Mouse (Mus musculus) C2C12 (cell line): ENCODE results near the gene Krtap15. TPM values are rescaled to one million over a fixed set of nuclear protein-coding genes. Genes with fewer than 3 reads are reported as not detected.

Source experiments
- H3K27me3 ChIP-seq: one replicate; pipeline ENCODE4 v1.6.1; 2011; ENCODE audit not compliant: control insufficient read depth, insufficient read depth, insufficient read length
- H3K36me3 ChIP-seq: one replicate; pipeline ENCODE4 v1.6.1; 2011; ENCODE audit not compliant: control insufficient read depth, insufficient read depth
- H3K4me3 ChIP-seq: one replicate; pipeline ENCODE4 v1.5.1; 2011; ENCODE audit warnings: mild to moderate bottlenecking, control low read depth; ENCODE audit not compliant: poor library complexity, insufficient read depth, severe bottlenecking
- H3K79me2 ChIP-seq: one replicate; pipeline ENCODE4 v1.6.1; 2011; ENCODE audit not compliant: control insufficient read depth, insufficient read depth
- H3K79me3 ChIP-seq: one replicate; pipeline ENCODE4 v1.6.1; 2011; ENCODE audit warnings: low read depth, control low read depth
- H3ac ChIP-seq: one replicate; pipeline ENCODE3; 2011; ENCODE audit warnings: low read depth; ENCODE audit not compliant: control insufficient read depth, insufficient read length
- CEBPB ChIP-seq: IDR thresholded peaks from one replicate; pipeline ENCODE4 v1.6.1; 2011; ENCODE audit warnings: low read depth, mild to moderate bottlenecking, control low read depth, moderate library complexity
- CTCF ChIP-seq: IDR thresholded peaks from one replicate; pipeline ENCODE4 v1.5.1; 2011; ENCODE audit not compliant: control insufficient read depth, insufficient read depth, insufficient read length
- FOSL1 ChIP-seq: IDR thresholded peaks from one replicate; pipeline ENCODE4 v1.8.0; 2011; ENCODE audit warnings: mild to moderate bottlenecking, low read length; ENCODE audit not compliant: poor library complexity, insufficient read depth, severe bottlenecking
- MAX ChIP-seq: IDR thresholded peaks from one replicate; pipeline ENCODE4 v1.6.1; 2011; ENCODE audit warnings: mild to moderate bottlenecking, control low read depth
- MYOD1 ChIP-seq: IDR thresholded peaks from one replicate; pipeline ENCODE4 v1.6.1; 2011; ENCODE audit warnings: low read depth; ENCODE audit not compliant: control insufficient read depth, insufficient read length
- MYOG ChIP-seq: IDR thresholded peaks from one replicate; pipeline ENCODE4 v1.6.1; 2011; ENCODE audit not compliant: control insufficient read depth, insufficient read length; ENCODE audit errors: extremely low read depth
- USF1 ChIP-seq: IDR thresholded peaks from one replicate; pipeline ENCODE4 v1.6.1; 2011; ENCODE audit warnings: low read depth, mild to moderate bottlenecking, control low read depth, moderate library complexity
- polyA plus RNA-seq: library from polyadenylated mRNA; unstranded; fragments of >200 nt; fragmentation: generic; extraction: Trizol; gene quantifications from one replicate; pipeline ENCODE4 v1.2.1, GENCODE M21; 2012; ENCODE audit warnings: missing spikeins

Gene Krtap15
- polyA plus RNA-seq, 1 experiment = not detected

- Histone ChIP-seq H3K27me3 (no peaks in the 10 kb centered on the region), H3ac (no peak within 1 kb of the TSS), H3K36me3 (no peaks in the 10 kb centered on the region), H3K79me3 (no peaks in the 10 kb centered on the region), H3K79me2 (no peaks in the 10 kb centered on the region), H3K4me3 (no peak within 1 kb of the TSS)
- TF ChIP-seq CEBPB (no peak), CTCF (no peak), FOSL1 (no peak)
Observed at GRCm38 (mm10) chr16:88826095-88826652, 6.2 kb downstream of the Krtap15 start, which contains the start of gene Krtap14. Krtap14 (minus strand) TSS chr16:88826145.

- H3K36me3 ChIP-seq = no peaks in the 10 kb centered on the region
- H3ac ChIP-seq = no peak overlapping the region
- no peaks in the 10 kb centered on the region for H3K27me3 ChIP-seq
- H3K79me2 ChIP-seq = no peaks in the 10 kb centered on the region
- H3K79me3 ChIP-seq = no peaks in the 10 kb centered on the region
- no peak overlapping the region for H3K4me3 ChIP-seq
- TF ChIP-seq MYOD1 = no peak
- TF ChIP-seq MYOG = no peak
- TF ChIP-seq MAX = no peak
- TF ChIP-seq CEBPB = no peak
- TF ChIP-seq CTCF = no peak
- no peak for TF ChIP-seq FOSL1
- TF ChIP-seq USF1 = no peak
Observed at GRCm38 (mm10) chr16:88826978-88827377, 7.0 kb downstream of the Krtap15 start.

GRCm38 (mm10) chr16:88847363-88847762 lies 27.3 kb downstream of the Krtap15 start:
- Histone ChIP-seq H3ac (no peak overlapping the region), H3K4me3 (no peak overlapping the region), H3K27me3 (no peaks in the 10 kb centered on the region), H3K79me3 (no peaks in the 10 kb centered on the region), H3K79me2 (no peaks in the 10 kb centered on the region), H3K36me3 (no peaks in the 10 kb centered on the region)
- TF ChIP-seq FOSL1 (no peak), MYOD1 (no peak), MAX (no peak), MYOG (no peak), CTCF (no peak), CEBPB (no peak), USF1 (no peak)

- no peaks in the 10 kb centered on the region for H3K79me2 ChIP-seq
- no peaks in the 10 kb centered on the region for H3K27me3 ChIP-seq
- no peak overlapping the region for H3ac ChIP-seq
- no peaks in the 10 kb centered on the region for H3K36me3 ChIP-seq
- H3K4me3 ChIP-seq = no peak overlapping the region
- no peaks in the 10 kb centered on the region for H3K79me3 ChIP-seq
- TF ChIP-seq USF1 (no peak), MAX (no peak)
Observed at GRCm38 (mm10) chr16:88848558-88848957, 28.5 kb downstream of the Krtap15 start.

GRCm38 (mm10) chr16:88851450-88851849 lies 31.4 kb downstream of the Krtap15 start:
- no peaks in the 10 kb centered on the region for H3K79me3 ChIP-seq
- no peaks in the 10 kb centered on the region for H3K27me3 ChIP-seq
- no peak overlapping the region for H3ac ChIP-seq
- no peak for TF ChIP-seq CEBPB
- TF ChIP-seq MYOG = no peak
- no peak for TF ChIP-seq MYOD1
- no peak for TF ChIP-seq MAX
- TF ChIP-seq FOSL1 = no peak
- no peak for TF ChIP-seq USF1
- TF ChIP-seq CTCF = no peak
- no peak overlapping the region for H3K4me3 ChIP-seq
- no peaks in the 10 kb centered on the region for H3K79me2 ChIP-seq
- no peaks in the 10 kb centered on the region for H3K36me3 ChIP-seq

GRCm38 (mm10) chr16:88864887-88865407 lies 44.9 kb downstream of the Krtap15 start:
- Histone ChIP-seq H3K4me3 (no peak overlapping the region), H3K36me3 (no peaks in the 10 kb centered on the region), H3K79me3 (no peaks in the 10 kb centered on the region), H3ac (no peak overlapping the region), H3K79me2 (no peaks in the 10 kb centered on the region), H3K27me3 (no peaks in the 10 kb centered on the region)
- TF ChIP-seq USF1 (no peak), MYOD1 (no peak), FOSL1 (no peak), MAX (no peak), CEBPB (no peak), MYOG (no peak), CTCF (no peak)
